Mouse (Mus musculus) heart, embryonic 11.5 days (tissue): Measurements from ENCODE around the gene Nub1. TPM values are rescaled to one million over a fixed set of nuclear protein-coding genes. Genes with fewer than 3 reads are reported as not detected.

Source experiments
- ATAC-seq: fragments of 200-750 bp; cut with Nextera tagmentation; replicated peaks from 2 replicates; pipeline ENCODE4 v1.8.0; 2017; ENCODE audit warnings: moderate library complexity; ENCODE audit not compliant: insufficient number of reproducible peaks, low FRiP score, low TSS enrichment
- H3K27ac ChIP-seq: fragments of 300-500 bp; sonication (generic); 2 replicates; pipeline ENCODE4 v1.5.1; 2014; ENCODE audit warnings: mild to moderate bottlenecking, low read depth, low read length
- H3K27me3 ChIP-seq: fragments of 300-500 bp; sonication (generic); 2 replicates; pipeline ENCODE4 v1.6.1; 2014; ENCODE audit warnings: mild to moderate bottlenecking, low read length, mixed read lengths; ENCODE audit not compliant: control insufficient read depth, insufficient read depth
- H3K36me3 ChIP-seq: fragments of 300-500 bp; sonication (generic); 2 replicates; pipeline ENCODE4 v1.6.1; 2014; ENCODE audit warnings: mild to moderate bottlenecking, low read length, moderate library complexity, mixed read lengths; ENCODE audit not compliant: control insufficient read depth, insufficient read depth
- H3K4me1 ChIP-seq: fragments of 300-500 bp; sonication (generic); 2 replicates; pipeline ENCODE4 v1.6.1; 2014; ENCODE audit warnings: low read length; ENCODE audit not compliant: control insufficient read depth, insufficient read depth
- H3K4me2 ChIP-seq: fragments of 300-500 bp; sonication (generic); 2 replicates; pipeline ENCODE4 v1.6.1; 2014; ENCODE audit warnings: mild to moderate bottlenecking, moderate library complexity
- H3K4me3 ChIP-seq: fragments of 300-500 bp; sonication (generic); 2 replicates; pipeline ENCODE4 v1.5.1; 2014; ENCODE audit warnings: low read depth, low read length
- H3K9ac ChIP-seq: fragments of 300-500 bp; sonication (generic); 2 replicates; pipeline ENCODE4 v1.6.1; 2014; ENCODE audit warnings: mild to moderate bottlenecking, low read depth, low read length, moderate library complexity
- H3K9me3 ChIP-seq: fragments of 300-500 bp; sonication (generic); replicated peaks from 2 replicates; pipeline ENCODE4 v1.6.1; 2016; ENCODE audit warnings: low read length; ENCODE audit not compliant: control insufficient read depth
- WGBS: fragments of 180-500 bp; shearing (Covaris S2); extraction: QIAGEN DNeasy Blood & Tissue Kit; methylation state at CpG from one replicate; pipeline ENCODE4 v1.1.7; 2014; ENCODE audit not compliant: insufficient replicate concordance; 5-methylcytosine and 5-hydroxymethylcytosine counted together
- polyA plus RNA-seq: library from polyadenylated mRNA; unstranded; fragments of >200 nt; fragmentation: Nextera tagmentation; extraction: Ambion mirVana; gene quantifications from 2 replicates; pipeline ENCODE4 v1.2.1, GENCODE M21; 2014

Nub1 gene
- polyA plus RNA-seq, 1 experiment from 2014 or later: 28.2 TPM

- 7% methylated on average over 2 of the region's 2 CpGs for WGBS
- Histone ChIP-seq H3K4me2 (peak overlapping the region; percentile 93), H3K9ac (peak overlapping the region; percentile 92), H3K27me3 (no peaks in the 10 kb centered on the region), H3K9me3 (no peaks in the 10 kb centered on the region), H3K4me3 (peak overlapping the region; percentile 62; the same call in 1 of the 2 replicates), H3K27ac (peak overlapping the region; percentile 95; the same call in 1 of the 2 replicates), H3K4me1 (peaks cover 37% of the 10 kb centered on the region), H3K36me3 (no peaks in the 10 kb centered on the region)
- ATAC-seq: 0 out of 2 replicates have a peak, but pooled peaks have one; percentile 12
Observed at GRCm38 (mm10) chr5:24752175-24752498, 66.8 kb downstream of the Nub1 start.

DNA sequence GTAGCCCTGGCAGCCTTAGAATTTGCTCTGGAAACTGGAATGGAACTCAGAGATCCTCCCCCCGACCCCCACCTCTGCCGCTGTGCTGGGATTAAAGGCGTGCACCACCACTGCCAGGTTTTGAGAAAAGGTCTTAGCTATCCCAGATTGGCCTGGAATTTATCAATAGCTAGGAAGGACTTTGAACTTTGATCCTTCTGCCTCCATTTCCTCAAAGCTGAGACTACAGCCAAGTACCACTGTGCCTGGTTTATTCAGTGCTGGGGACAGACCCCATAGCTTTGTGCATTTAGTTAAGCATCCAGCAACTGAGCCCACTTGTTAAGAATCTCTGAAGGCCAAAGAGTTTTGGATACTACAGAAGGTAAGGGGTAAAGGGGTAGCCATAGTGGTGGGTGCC, 71.6 kb downstream of the Nub1 start:
- Histone ChIP-seq H3K9ac (no peak overlapping the region), H3K27ac (no peak overlapping the region), H3K36me3 (no peaks in the 10 kb centered on the region), H3K4me3 (no peak overlapping the region), H3K9me3 (no peaks in the 10 kb centered on the region), H3K27me3 (no peaks in the 10 kb centered on the region), H3K4me2 (no peak overlapping the region), H3K4me1 (peaks cover 21% of the 10 kb centered on the region)
- WGBS: 49% methylated on average over 3 of the region's 3 CpGs
- no peak for ATAC-seq

DNA sequence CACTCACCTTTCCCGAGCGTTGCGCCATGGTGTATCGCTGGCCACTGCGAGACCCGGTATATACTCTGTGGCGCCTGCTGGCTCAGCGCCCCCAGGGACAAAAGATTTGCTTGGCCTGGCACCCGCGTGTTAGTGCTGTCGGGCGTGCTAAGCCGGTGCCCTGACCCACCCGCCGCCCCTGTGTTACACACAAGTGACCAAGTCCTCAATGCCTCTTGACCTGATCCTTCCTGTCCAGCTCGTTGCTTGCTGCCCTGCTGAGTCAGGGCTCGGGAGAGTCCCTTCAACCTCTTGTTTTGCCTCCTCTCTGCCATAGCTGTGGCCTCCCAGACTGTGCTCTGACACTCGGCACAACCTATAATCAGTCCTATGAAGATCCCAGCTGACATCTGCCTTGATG, 72.5 kb downstream of the Nub1 start, which contains the start of gene Crygn:
Gene Crygn (minus strand): TSS at position 193 of the 400 bp plus-strand sequence.
- Histone ChIP-seq H3K27me3 (no peaks in the 10 kb centered on the region), H3K4me2 (no peak within 1 kb of the TSS), H3K9me3 (no peaks in the 10 kb centered on the region), H3K36me3 (no peaks in the 10 kb centered on the region), H3K4me3 (no peak within 1 kb of the TSS), H3K9ac (no peak within 1 kb of the TSS), H3K27ac (no peak within 1 kb of the TSS), H3K4me1 (peaks cover 12% of the 10 kb centered on the region)
- 35% methylated on average over 18 of the region's 18 CpGs for WGBS
- no peak for ATAC-seq

Other genes starting within 250 kb of the Nub1 start
- 158 and 165 TPM in 2 replicates for gene Fastk, start 240.2 kb upstream of the Nub1 start, polyA plus RNA-seq
- 21.5 and 22.6 TPM in 2 replicates for gene Tmub1, start 237.7 kb upstream of the Nub1 start, polyA plus RNA-seq
- 24.6 and 28.8 TPM in 2 replicates for gene Agap3, start 233.4 kb upstream of the Nub1 start, polyA plus RNA-seq
- 0.04 TPM in 1 of 2 replicates, not detected in the other for gene Gbx1, start 158.3 kb upstream of the Nub1 start, polyA plus RNA-seq
- 3.2 and 3.4 TPM in 2 replicates for gene Asb10, start 144.6 kb upstream of the Nub1 start, polyA plus RNA-seq
- not detected in 2 replicates for gene 4931409K22Rik, start 128.7 kb upstream of the Nub1 start, polyA plus RNA-seq
- gene Abcf2, start 108.1 kb upstream of the Nub1 start, polyA plus RNA-seq: 75.6 and 78.6 TPM in 2 replicates
- 8.1 and 9.8 TPM in 2 replicates for gene Chpf2, start 98.8 kb upstream of the Nub1 start, polyA plus RNA-seq
- 73.2 and 76.1 TPM in 2 replicates for gene Smarcd3, start 61.1 kb upstream of the Nub1 start, polyA plus RNA-seq
- 11.5 and 13.6 TPM in 2 replicates for gene Wdr86, start 45.2 kb downstream of the Nub1 start, polyA plus RNA-seq
- 2.8 and 3.5 TPM in 2 replicates for gene Crygn, start 72.5 kb downstream of the Nub1 start, polyA plus RNA-seq
- 242 and 245 TPM in 2 replicates for gene Rheb, start 157.1 kb downstream of the Nub1 start, polyA plus RNA-seq